Mouse (Mus musculus): ENCODE results near the gene Plin4. TPM values are rescaled to one million over a fixed set of nuclear protein-coding genes. Genes with fewer than 3 reads are reported as not detected.

Plin4 gene
- 0.04 and 0.09 TPM in 2 replicates for polyA plus RNA-seq (2012; rRNA removed)
- polyA plus RNA-seq (2014; fragmentation: Nextera tagmentation; extraction: Ambion mirVana) = 0.07 and 0.11 TPM in 2 replicates

- DNase-seq (ENCODE audit: low spot score) = no peak
- Histone ChIP-seq H3K27me3 (ENCODE audit: control insufficient read depth, insufficient read depth, low read length) (no peaks in the 10 kb centered on the region), H3K27ac (replicated peaks; ENCODE audit: low read depth, low read length) (no peak within 1 kb of the TSS), H3K4me3 (replicated peaks; ENCODE audit: low read length) (no peak within 1 kb of the TSS), H3K9me3 (ENCODE audit: control insufficient read depth, low read length) (no peaks in the 10 kb centered on the region), H3K9ac (ENCODE audit: low read depth, low read length, severe bottlenecking) (no peak within 1 kb of the TSS), H3K4me2 (replicated peaks; ENCODE audit: low read depth, low read length, severe bottlenecking) (no peak within 1 kb of the TSS), H3K4me1 (ENCODE audit: control insufficient read depth, insufficient read depth, low read length) (no peaks in the 10 kb centered on the region), H3K36me3 (ENCODE audit: control insufficient read depth, insufficient read depth, low read length) (peaks cover 3% of the 10 kb centered on the region; the same call in 1 of the 2 replicates)
- ATAC-seq (ENCODE audit: low FRiP score, low read depth) = no peak
- no peak for TF ChIP-seq POLR2A (IDR thresholded peaks at IDR 0.05; ENCODE audit: borderline replicate concordance, extremely low read depth, insufficient read depth, insufficient read length)
- 60% methylated on average over 10 of the region's 10 CpGs for WGBS
Observed at GRCm38 (mm10) chr17:56109219-56110051, at the start of gene Plin4. Plin4 (minus strand) TSS chr17:56109803.

GRCm38 (mm10) chr17:56153643-56154042, 44.0 kb upstream of the Plin4 start:
- Histone ChIP-seq H3K9ac (ENCODE audit: low read depth, low read length, severe bottlenecking) (no peak overlapping the region), H3K9me3 (ENCODE audit: control insufficient read depth, low read length) (no peaks in the 10 kb centered on the region), H3K27ac (replicated peaks; ENCODE audit: low read depth, low read length) (no peak overlapping the region), H3K4me1 (ENCODE audit: control insufficient read depth, insufficient read depth, low read length) (peaks cover 3% of the 10 kb centered on the region; the same call in 1 of the 2 replicates), H3K4me3 (replicated peaks; ENCODE audit: low read length) (no peak overlapping the region), H3K4me2 (replicated peaks; ENCODE audit: low read depth, low read length, severe bottlenecking) (no peak overlapping the region), H3K36me3 (ENCODE audit: control insufficient read depth, insufficient read depth, low read length) (no peaks in the 10 kb centered on the region), H3K27me3 (ENCODE audit: control insufficient read depth, insufficient read depth, low read length) (peaks cover 19% of the 10 kb centered on the region)
- peak; percentile 38 for DNase-seq (ENCODE audit: low spot score)
- TF ChIP-seq POLR2A (IDR thresholded peaks at IDR 0.05; ENCODE audit: borderline replicate concordance, extremely low read depth, insufficient read depth, insufficient read length) = no peak
- WGBS = 37% methylated on average over 9 of the region's 9 CpGs
- 0 out of 2 replicates have a peak, but pooled peaks have one; percentile 5 for ATAC-seq (ENCODE audit: low FRiP score, low read depth)

- TF ChIP-seq POLR2A (IDR thresholded peaks at IDR 0.05; ENCODE audit: borderline replicate concordance, extremely low read depth, insufficient read depth, insufficient read length) = no peak
- H3K27ac ChIP-seq (replicated peaks; ENCODE audit: low read depth, low read length) = no peak overlapping the region
- no peak for ATAC-seq (ENCODE audit: low FRiP score, low read depth)
- H3K36me3 ChIP-seq (ENCODE audit: control insufficient read depth, insufficient read depth, low read length) = no peaks in the 10 kb centered on the region
- H3K4me2 ChIP-seq (replicated peaks; ENCODE audit: low read depth, low read length, severe bottlenecking) = no peak overlapping the region
- peaks cover 48% of the 10 kb centered on the region for H3K27me3 ChIP-seq (ENCODE audit: control insufficient read depth, insufficient read depth, low read length)
- no peak for DNase-seq (ENCODE audit: low spot score)
- H3K4me3 ChIP-seq (replicated peaks; ENCODE audit: low read length) = no peak overlapping the region
- H3K9me3 ChIP-seq (ENCODE audit: control insufficient read depth, low read length) = no peaks in the 10 kb centered on the region
- H3K9ac ChIP-seq (ENCODE audit: low read depth, low read length, severe bottlenecking) = no peak overlapping the region
- peaks cover 3% of the 10 kb centered on the region; the same call in 1 of the 2 replicates for H3K4me1 ChIP-seq (ENCODE audit: control insufficient read depth, insufficient read depth, low read length)
- 40% methylated on average over 2 of the region's 2 CpGs for WGBS
Observed at GRCm38 (mm10) chr17:56149897-56150296, 40.3 kb upstream of the Plin4 start.

- Histone ChIP-seq H3K4me3 (replicated peaks; ENCODE audit: low read length) (peak overlapping the region; percentile 8; the same call in 1 of the 2 replicates), H3K9ac (ENCODE audit: low read depth, low read length, severe bottlenecking) (0 out of 2 replicates have a peak overlapping the region, but pooled peaks have one; percentile 32)
- ATAC-seq (ENCODE audit: low FRiP score, low read depth) = peak; percentile 61
Observed at GRCm38 (mm10) chr17:56148790-56149618, 39.4 kb upstream of the Plin4 start.

GRCm38 (mm10) chr17:56148280-56148679, 38.7 kb upstream of the Plin4 start:
- Histone ChIP-seq H3K36me3 (ENCODE audit: control insufficient read depth, insufficient read depth, low read length) (no peaks in the 10 kb centered on the region), H3K4me2 (replicated peaks; ENCODE audit: low read depth, low read length, severe bottlenecking) (peak overlapping the region; percentile 35; the same call in 1 of the 2 replicates), H3K27ac (replicated peaks; ENCODE audit: low read depth, low read length) (no peak overlapping the region), H3K9me3 (ENCODE audit: control insufficient read depth, low read length) (no peaks in the 10 kb centered on the region), H3K4me3 (replicated peaks; ENCODE audit: low read length) (0 out of 2 replicates have a peak overlapping the region, but pooled peaks have one; percentile 8), H3K9ac (ENCODE audit: low read depth, low read length, severe bottlenecking) (no peak overlapping the region), H3K27me3 (ENCODE audit: control insufficient read depth, insufficient read depth, low read length) (peaks cover 48% of the 10 kb centered on the region), H3K4me1 (ENCODE audit: control insufficient read depth, insufficient read depth, low read length) (no peaks in the 10 kb centered on the region)
- no peak for ATAC-seq (ENCODE audit: low FRiP score, low read depth)
- no peak for TF ChIP-seq POLR2A (IDR thresholded peaks at IDR 0.05; ENCODE audit: borderline replicate concordance, extremely low read depth, insufficient read depth, insufficient read length)
- no peak for DNase-seq (ENCODE audit: low spot score)
- WGBS = 14% methylated on average over 9 of the region's 9 CpGs

More at GRCm38 (mm10) chr17:56148790-56149618, 39.4 kb upstream of the Plin4 start:
- no peak overlapping the region for H3K27ac ChIP-seq (replicated peaks; ENCODE audit: low read depth, low read length)
- 2% methylated on average over 26 of the region's 30 CpGs for WGBS
- no peak for TF ChIP-seq POLR2A (IDR thresholded peaks at IDR 0.05; ENCODE audit: borderline replicate concordance, extremely low read depth, insufficient read depth, insufficient read length)
- no peak for DNase-seq (ENCODE audit: low spot score)
- no peaks in the 10 kb centered on the region for H3K9me3 ChIP-seq (ENCODE audit: control insufficient read depth, low read length)
- peak overlapping the region; percentile 35 for H3K4me2 ChIP-seq (replicated peaks; ENCODE audit: low read depth, low read length, severe bottlenecking)
- H3K36me3 ChIP-seq (ENCODE audit: control insufficient read depth, insufficient read depth, low read length) = no peaks in the 10 kb centered on the region
- peaks cover 3% of the 10 kb centered on the region; the same call in 1 of the 2 replicates for H3K4me1 ChIP-seq (ENCODE audit: control insufficient read depth, insufficient read depth, low read length)
- peaks cover 48% of the 10 kb centered on the region for H3K27me3 ChIP-seq (ENCODE audit: control insufficient read depth, insufficient read depth, low read length)

Data from limb, embryonic 14.5 days (tissue).